Mouse (Mus musculus) monocyte, adult 5-6 weeks (primary cell): ENCODE measurements around the gene Bmpr1a. TPM values are rescaled to one million over a fixed set of nuclear protein-coding genes. Genes with fewer than 3 reads are reported as not detected.
"Not testable (repeated sequence)": the region's sequence is repeated elsewhere in the genome, so short reads cannot be mapped to it uniquely, and the experiment has no call there.

Experiments
- ATAC-seq: fragments of 153-309, 156-312 bp; replicated peaks from 2 replicates; pipeline ENCODE4 v1.8.0; 2017; ENCODE audit warnings: mild to moderate bottlenecking; ENCODE audit not compliant: low TSS enrichment, insufficient number of reproducible peaks, severe bottlenecking, poor library complexity, low FRiP score
- total RNA-seq: library from RNA; stranded (forward); fragments of 200-1000, 200-491, 200-594 nt; gene quantifications from 3 replicates; pipeline ENCODE4 v1.2.3, GENCODE M21; 2017

The Bmpr1a gene
- total RNA-seq, 1 experiment from 2014 or later = 1.6 TPM

DNA sequence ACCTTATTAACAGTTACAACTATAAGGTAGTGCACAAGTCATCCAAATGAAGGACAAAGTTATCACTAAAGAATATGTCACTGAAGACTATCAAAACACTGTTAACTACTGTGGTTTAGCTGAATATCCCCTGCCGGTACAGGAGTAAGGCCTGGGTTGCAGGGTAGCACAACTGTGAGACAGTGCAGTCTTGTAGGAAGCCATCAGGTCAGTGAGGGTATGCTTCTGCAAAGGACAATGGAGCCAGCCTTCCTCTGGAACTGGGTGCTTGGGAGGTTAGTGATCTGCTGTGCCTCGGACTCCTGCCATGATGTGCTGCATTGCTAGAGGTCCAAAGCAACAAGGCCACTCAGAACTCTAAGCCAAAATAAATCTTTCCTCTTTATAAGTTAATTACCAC, 43.8 kb downstream of the Bmpr1a start:
- ATAC-seq = no peak

DNA sequence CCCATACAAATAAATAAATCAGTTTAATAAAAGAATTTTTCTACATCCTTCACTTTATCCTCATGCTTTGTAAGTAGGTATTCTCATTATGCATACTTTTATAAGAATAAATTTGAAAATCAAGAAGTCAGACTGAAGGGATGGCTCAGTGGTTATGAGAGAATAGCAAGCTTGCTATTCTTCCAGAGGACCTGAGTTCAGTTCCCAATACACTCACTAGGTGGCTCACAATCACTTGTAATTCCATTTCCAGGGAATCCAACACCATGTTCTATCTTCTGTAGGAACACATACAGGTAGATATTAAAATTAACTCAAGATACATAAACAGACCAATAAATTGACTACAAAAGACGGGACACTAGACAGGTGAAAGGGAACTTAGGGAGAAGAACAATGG, 44.3 kb downstream of the Bmpr1a start:
- no peak for ATAC-seq

DNA sequence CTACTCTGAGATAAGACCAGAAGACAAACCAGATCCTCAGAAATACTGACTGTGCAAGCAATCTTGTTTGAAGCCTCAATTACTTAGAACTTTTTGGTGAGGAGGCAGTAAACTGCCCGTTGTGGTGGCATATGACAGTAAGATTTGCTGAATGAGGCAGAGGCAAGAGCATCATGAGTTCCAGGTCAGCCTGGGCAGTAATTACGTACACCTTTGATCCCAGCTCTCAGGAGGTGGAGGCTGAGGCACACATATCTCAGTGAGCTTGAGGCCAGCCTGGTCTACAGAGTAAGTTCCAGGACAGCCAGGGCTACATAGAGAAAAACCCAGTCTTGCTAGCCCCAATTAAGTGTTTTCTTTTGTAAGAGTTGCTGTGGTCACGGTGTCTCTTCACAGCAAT, 48.9 kb downstream of the Bmpr1a start:
- no peak for ATAC-seq

DNA sequence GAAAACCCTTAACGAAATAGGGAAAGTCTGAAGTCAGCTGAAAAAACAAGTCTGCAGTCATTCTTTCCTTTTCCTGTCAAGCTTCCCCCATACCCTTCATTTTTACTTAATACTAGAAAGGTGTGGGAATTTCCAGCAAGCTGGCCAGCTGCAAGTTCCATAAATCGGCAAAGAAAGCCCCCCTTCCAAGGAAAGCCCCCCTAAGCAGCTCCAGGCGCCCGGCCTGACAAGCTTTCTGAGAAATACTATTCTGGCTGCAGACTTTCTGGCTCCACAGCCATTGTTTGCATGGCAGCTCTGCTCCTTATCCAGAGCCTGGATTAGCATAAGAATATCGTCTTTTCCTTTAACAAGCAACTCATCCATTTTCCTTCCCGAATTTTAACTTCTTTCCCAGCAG, 49.5 kb downstream of the Bmpr1a start:
- no peak for ATAC-seq

DNA sequence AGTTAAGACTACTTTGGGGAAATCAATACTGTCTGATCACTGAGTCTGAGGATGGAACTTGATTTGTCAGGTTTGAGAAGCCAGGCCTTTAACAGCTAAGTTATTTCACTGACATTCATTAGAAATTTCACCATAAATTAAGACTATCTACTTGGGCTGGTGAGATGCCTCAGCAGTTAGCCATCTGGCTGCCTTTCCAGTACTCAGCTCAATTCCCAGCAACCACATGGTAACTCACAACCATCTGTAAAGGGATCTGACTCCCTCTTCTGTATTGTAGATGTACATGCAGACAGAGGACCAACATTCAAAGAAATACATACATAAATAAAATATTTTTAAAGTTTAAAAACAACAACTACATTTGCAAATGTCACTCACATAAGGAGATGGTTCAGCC, 51.3 kb downstream of the Bmpr1a start:
- ATAC-seq = no peak

DNA sequence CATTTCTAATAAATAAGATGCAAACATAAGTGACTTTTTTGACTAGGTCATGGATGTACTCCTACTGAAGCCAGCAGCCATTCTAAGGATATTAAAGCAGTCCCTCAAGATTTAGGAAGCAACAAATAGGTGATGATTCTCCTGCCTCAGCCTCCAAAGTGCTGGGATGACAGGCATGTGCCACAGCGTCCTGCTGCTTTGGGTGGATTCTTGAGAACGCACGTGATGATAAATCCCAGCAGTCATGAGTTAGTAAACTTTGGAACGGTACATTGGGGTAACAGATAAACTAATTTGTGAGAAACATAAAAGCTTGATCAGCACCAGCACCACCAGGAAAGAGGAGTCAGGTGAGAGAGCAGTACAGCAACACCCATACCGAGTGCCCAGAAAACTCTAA, 52.7 kb downstream of the Bmpr1a start:
- no peak for ATAC-seq

DNA sequence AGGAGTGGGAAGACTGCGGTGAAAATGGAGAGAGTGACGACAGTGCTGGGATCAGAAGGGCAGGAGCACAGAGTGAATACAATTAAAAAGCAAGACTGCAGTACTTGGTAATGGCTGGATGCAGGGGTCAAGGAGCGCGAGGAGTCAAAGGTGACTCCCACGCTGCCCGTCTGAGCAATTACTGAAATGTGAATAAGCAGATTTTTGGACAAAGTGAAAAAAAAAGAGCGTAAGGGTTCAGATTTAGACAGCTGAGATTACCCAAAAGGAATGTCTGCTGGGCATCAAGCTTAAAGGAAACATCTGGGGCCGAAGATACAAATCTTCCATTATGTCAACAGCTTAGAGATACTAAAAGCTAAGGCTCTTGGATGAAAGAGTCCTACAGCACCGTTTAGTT, 53.3 kb downstream of the Bmpr1a start:
- no peak for ATAC-seq

DNA sequence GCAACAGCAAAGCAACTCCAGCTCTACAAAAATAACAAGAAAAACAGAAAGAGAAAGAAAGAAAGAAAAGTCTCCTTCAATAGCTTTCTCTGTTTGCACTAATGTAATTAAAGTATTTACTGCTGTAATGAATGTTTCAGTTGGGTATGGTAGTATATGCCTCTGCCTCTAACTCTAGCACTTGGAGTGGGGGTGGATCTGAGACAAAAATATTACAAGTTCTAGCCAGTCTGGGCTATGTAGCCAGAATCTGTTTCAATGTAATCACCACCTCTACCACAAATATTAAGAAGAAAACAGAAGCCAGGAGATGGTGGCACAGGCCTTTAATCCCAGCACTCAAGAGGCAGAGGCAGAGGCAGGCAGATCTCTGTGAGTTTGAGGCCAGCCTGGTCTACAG, 54.7 kb downstream of the Bmpr1a start:
- ATAC-seq = no peak

DNA sequence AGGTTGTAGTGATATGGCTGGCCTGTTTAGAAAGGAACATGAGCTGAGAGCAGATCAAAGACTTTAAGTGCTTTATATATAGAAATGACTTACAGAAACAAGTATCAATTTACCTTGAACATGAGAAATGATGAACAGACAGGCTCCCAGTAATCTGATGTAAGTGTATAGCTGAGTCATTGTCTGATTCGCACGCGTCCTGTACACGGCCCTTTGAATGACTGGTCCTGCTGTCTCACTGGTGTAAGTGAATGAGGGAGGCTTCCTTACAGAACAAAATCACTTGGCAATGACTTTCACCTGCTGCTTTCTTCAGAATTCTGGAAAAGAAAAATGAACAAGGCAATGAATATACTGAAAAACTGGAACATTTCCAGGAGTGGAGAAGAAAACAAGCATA, 55.5 kb downstream of the Bmpr1a start:
- no peak for ATAC-seq

DNA sequence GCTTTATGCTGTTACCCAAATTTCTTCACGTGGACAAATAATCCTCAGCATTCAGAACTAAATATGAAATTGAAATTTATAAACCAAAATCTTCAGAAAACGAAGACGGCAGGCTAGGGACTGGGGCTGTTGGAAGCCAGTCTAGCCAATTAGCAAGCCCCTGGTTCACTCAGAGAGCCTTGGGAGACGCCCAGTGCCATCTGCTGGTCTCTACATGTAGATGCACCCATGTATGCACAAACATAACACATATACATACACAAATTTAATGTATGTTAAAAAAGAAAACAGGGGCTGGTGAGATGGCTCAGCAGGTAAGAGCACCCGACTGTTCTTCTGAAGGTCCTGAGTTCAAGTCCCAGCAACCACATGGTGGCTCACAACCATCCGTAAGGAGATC, 56.5 kb downstream of the Bmpr1a start:
- no peak for ATAC-seq

DNA sequence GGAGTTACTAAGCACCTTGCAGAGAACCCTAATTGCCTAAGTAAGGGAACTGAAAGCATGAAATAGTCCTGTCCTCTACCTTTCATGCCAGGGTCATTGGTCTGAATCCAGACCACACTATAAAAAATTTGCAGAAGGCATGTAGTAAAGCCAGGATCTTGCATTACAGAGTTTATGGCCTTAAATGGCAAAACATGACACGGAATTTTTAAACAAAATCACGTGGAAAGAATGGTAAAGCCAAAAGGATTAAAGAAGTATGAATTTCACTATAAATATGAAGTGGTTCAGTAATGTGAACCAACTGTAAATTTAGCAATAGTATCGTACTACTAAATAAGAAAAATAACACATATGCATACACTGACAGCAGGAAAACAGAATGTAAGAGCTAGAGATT, 57.8 kb downstream of the Bmpr1a start:
- no peak for ATAC-seq

DNA sequence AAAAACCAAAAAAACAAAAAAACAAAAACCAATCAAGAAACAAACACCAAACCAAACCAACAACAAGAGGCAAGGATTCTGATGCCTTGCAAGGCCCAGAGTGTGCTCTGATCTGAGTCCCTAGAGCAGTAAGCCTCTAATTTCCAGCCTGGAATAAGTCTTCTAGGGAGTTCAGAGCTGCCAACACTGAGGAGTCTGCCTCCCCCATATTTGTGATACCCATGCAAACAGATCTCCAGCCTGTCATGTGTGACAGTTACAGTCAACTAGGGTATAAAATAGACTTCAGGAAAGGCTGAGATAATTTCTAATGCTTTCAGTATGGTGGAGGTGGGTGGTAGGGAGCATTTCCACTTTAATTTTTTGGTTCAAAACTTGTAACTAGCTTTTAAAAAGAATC, 58.2 kb downstream of the Bmpr1a start:
- no peak for ATAC-seq

DNA sequence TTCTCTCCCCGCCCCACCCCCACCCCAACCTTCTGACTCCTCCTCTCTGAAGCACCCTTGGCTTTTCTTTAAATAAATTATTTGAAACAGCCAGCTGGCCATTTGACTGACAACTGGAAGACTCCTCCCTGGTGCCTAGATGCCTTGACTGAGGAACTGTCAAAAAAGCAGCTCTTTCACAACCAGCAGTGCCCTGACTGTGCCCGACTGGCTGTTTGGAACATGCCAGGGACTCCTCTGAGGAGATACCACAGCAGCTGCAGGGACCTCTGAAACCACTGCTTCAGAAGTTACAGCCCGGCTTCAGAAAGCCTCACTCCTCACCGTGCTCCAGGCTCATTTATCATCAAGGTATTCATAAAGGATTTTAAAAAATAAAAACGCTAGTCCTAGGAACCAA, 58.8 kb downstream of the Bmpr1a start:
- ATAC-seq = no peak

DNA sequence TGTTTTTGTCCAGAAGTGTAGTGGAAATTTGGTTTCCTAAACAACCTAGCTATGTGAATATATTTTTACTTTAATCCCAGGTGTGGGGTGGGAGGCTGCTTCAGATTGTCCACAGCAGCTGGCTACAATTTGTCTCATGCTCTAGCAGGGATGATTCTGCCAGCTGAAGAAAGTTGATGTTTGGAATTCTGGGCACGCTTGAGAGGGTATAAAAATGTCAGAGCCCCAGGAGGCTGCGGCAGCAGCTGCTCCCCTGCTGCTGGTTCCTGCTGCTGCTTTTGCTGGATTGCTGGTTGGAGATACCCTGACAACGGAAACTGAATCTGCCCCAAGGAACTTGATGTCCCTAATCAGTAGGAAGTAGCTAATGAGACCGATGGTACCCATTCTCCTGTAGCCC, 60.6 kb downstream of the Bmpr1a start:
- ATAC-seq = no peak

DNA sequence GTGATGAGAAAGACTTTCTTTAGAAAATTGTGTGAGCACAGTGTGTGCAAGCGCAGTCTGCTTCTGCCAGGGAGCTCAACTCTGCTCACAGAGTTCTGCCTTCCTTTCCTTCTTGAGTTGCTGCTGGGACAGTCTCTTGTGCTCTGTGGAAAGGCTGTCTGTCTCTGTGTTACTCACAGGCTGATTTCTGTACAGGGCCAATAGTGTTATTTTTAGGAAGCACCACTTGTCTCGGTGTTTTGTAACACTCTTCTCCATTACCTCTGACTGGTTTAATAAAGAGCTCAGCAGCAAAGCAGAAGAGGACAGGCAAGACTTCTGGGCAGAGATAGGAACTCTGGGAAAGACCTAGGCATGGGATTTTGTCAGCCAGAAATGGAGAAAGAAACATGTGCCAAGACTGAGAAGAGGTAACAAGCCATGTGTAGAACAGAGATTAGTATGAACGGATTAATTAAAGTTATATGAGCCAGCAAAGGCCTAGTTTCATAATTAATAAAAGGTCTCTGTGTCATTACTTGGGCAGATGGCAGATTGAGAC, 62.5 kb downstream of the Bmpr1a start:
- ATAC-seq = no peak

DNA sequence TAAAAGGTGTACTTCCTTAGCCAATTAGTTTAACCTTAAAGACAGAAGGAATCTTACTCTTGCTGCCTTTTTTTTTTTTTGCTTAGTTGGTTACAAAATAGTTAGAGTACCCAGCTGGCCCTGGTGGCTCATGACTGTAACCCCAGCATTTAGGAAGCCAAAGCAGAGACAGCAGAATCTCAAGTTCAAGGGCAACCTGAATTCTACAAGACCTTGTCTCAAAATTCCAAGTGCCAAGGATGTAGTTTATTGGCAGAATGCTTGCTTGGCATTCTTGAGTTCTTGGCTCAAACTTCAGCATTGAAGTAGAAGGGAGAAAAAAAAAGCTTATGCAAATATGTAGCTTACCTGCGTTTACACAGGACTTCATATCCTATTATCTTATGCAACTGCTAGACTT, 74.1 kb downstream of the Bmpr1a start:
- ATAC-seq = no peak

DNA sequence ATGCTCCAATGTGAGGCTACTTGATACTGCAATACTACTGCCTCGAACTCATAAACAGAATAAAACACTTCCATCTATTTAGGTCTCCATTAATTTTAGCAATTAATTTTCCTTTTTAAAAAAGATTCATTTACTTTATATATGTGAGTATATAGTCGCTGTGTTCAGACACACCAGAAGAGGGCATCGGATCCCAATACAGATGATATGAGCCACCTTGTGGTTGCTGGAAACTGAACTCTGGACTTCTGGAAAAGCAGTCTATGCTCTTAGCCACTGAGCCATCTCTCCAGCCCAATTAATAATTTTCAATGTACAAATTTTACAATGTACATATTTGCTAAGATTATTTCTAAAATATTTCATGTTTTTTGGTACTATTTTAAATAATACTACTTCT, 74.9 kb downstream of the Bmpr1a start:
- no peak for ATAC-seq

DNA sequence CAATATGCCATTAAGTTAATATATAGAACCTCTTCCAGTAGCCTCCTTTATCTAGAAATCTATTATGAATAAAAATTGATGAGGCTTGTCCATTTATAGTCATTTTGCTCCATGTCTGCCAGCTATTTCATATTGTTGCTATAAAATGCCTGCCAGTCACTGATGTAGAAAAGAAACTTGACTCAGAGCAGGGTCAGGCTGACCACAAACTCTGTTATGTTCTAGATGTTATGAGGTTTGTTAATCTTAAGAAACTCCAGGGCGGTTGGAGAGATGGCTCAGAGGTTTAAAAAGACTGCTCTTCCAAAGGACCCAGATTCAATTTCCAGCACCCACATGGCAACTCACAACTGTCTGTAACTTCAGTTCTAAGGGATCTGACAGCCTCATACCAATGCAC, 82.1 kb downstream of the Bmpr1a start:
- ATAC-seq = no peak

DNA sequence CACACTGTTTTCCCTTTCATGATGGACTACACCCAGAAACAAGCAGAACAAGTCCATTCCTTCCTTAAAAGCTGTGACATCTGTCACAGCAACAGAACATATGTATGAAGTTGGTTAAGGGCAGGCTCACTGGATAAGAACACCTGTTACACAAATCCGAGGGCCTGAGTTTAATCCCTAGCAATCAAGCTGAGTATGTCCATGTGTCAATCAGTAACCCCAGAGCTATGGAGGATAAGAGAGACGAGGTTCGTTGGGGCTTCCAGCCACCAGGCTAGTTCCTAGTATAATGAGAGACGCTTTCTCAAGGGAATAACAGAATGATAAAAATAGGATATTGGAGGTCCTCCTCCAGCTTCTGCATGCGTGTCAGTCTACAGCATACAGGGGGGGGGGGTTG, 85.6 kb downstream of the Bmpr1a start:
- ATAC-seq = no peak

DNA sequence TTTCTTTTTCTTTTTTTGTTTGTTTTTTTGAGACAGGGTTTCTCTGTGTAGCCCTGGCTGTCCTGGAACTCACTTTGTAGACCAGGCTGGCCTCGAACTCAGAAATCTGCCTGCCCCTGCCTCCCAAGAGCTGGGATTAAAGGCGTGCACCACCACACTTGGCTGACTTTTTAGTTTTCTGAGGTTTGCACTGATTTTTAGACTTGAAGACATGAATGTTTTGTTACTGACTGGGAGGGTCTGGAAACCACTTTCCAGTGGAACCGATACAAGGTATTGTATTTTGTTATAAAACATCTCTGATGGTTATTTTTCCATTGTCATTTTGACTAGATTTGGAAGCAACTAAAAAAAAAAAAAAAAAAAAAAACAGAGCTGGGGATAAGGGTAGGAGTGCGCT, 86.2 kb downstream of the Bmpr1a start:
- ATAC-seq = not testable (repeated sequence)

DNA sequence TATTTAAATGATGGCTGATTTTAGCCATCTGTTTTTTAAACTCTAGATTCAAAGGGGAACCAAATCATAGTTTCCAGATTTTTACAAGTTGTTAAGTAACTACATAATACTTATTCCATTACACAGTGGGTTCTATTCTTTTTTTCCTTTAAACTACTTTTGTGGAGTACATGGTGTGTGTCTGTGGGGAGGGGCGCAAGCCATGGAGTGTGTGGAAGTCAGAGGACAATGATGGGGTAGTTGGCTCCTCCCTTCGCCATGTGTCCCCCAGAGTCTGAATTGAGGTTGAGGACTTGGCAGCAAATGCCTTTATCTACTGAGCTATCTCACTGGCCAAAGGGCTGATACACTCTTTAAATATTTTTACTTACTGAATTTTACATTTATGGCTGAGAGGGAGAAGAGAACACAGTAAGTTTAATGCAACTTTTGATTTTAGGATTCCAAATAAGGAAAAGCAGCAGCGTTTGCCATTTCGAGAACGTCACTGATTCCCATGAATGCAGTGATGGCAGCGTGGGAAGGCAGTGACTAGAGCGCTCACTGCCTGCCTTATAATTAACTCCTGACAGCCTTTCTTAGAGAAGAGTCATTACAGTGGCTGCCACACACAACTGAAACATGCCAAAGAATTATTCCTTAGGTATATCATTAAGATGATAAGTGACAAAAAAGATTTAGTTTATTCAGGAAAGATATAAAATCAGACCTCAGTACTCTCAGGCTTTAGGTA, 90.8 kb downstream of the Bmpr1a start:
- no peak for ATAC-seq
